ENCODE assay signal across 8 mouse cellular contexts in genomic region chr8:89042560-89043370, GRCm38 (mm10). TPM values are rescaled to one million over a fixed set of nuclear protein-coding genes. Genes with fewer than 3 reads are reported as not detected.
DNase-seq lines count a peak whose midpoint lies in the region; ATAC-seq lines count a peak whose summit lies in the region.

No protein-coding gene starts in this region.

- peak; percentile 13 for DNase-seq in cerebellum, adult 11 months
- DNase-seq in cerebellum, postnatal 36 days, result no peak
- peak; percentile 94 for DNase-seq in embryo, embryonic 9.5 days (ENCODE audit: extremely low spot score)
- DNase-seq in kidney, postnatal 14 days, result peak; percentile 87
- DNase-seq in liver, embryonic 11.5 days (ENCODE audit: low spot score), result peak; percentile 69
- DNase-seq in right cerebral cortex, postnatal 10 days (ENCODE audit: low spot score in 2 of 2), result peak; percentile 92 to 93

- H3K36me3 ChIP-seq in heart, embryonic 15.5 days, result no peaks in the 10 kb centered on the region
- H3K36me3 ChIP-seq in liver, embryonic 11.5 days (ENCODE audit: control insufficient read depth, insufficient read depth, low read length), result no peaks in the 10 kb centered on the region

- under 1% methylated on average over 74 of the region's 80 CpGs for WGBS in heart, embryonic 15.5 days
- WGBS in liver, embryonic 11.5 days, result 1% methylated on average over 74 of the region's 80 CpGs

- H3K4me2 ChIP-seq in heart, embryonic 15.5 days, result peak overlapping the region; percentile 96
- peak overlapping the region; percentile 69 for H3K4me2 ChIP-seq in liver, embryonic 11.5 days

- peaks cover 78% of the 10 kb centered on the region for H3K27me3 ChIP-seq in heart, embryonic 15.5 days
- peaks cover 94% of the 10 kb centered on the region for H3K27me3 ChIP-seq in liver, embryonic 11.5 days (replicated peaks; ENCODE audit: control insufficient read depth, insufficient read depth, low read length)

- peaks cover 53% of the 10 kb centered on the region for H3K4me1 ChIP-seq in heart, embryonic 15.5 days (replicated peaks)
- no peaks in the 10 kb centered on the region; the same call in none of the 2 replicates for H3K4me1 ChIP-seq in liver, embryonic 11.5 days (replicated peaks; ENCODE audit: control insufficient read depth, insufficient read depth, low read length)

- no peaks in the 10 kb centered on the region for H3K9me3 ChIP-seq in heart, embryonic 15.5 days (replicated peaks)
- no peaks in the 10 kb centered on the region for H3K9me3 ChIP-seq in liver, embryonic 11.5 days (ENCODE audit: control insufficient read depth, low read length)

- peak overlapping the region; percentile 63 for H3K9ac ChIP-seq in heart, embryonic 15.5 days
- peak overlapping the region; percentile 60 for H3K9ac ChIP-seq in liver, embryonic 11.5 days (ENCODE audit: low read depth, low read length)

- ATAC-seq in heart, embryonic 15.5 days (replicated peaks; ENCODE audit: insufficient number of reproducible peaks, insufficient read depth, low FRiP score, low read depth), result peak; percentile 69
- ATAC-seq in liver, embryonic 11.5 days (replicated peaks; ENCODE audit: low FRiP score), result peak; percentile 44; the same call in 1 of the 2 replicates
- ATAC-seq in CD4-positive, CD25-positive, alpha-beta regulatory T cell, adult 4 months, result no peak

- H3K4me3 ChIP-seq in heart, embryonic 15.5 days, result peak overlapping the region; percentile 63
- peak overlapping the region; percentile 56 for H3K4me3 ChIP-seq in liver, embryonic 11.5 days (ENCODE audit: low read depth, low read length)

- peak overlapping the region; percentile 77 for H3K27ac ChIP-seq in heart, embryonic 15.5 days
- H3K27ac ChIP-seq in liver, embryonic 11.5 days (ENCODE audit: low read depth, low read length), result peak overlapping the region; percentile 54

RNA-seq across cellular contexts. Expression of gene Sall1, which starts 1.2 kb away (rescaled TPM):
- polyA plus RNA-seq in heart, embryonic 15.5 days (2015; fragmentation: Nextera tagmentation; extraction: Ambion mirVana), result 2.5 and 3.6 TPM in 2 replicates
- polyA plus RNA-seq in liver, embryonic 11.5 days (2014; fragmentation: Nextera tagmentation; extraction: Ambion mirVana), result 2.4 and 2.6 TPM in 2 replicates
- polyA plus RNA-seq in CD4-positive, CD25-positive, alpha-beta regulatory T cell, adult 4 months (2017; shearing (Covaris generic)), result not detected

Comparison
In these comparisons a context has a peak if more than half of its experiments do, and no peak if none do; other contexts are left out.
1. DNase-seq: peak in cerebellum, adult 11 months (single experiment), embryo, embryonic 9.5 days (single experiment), kidney, postnatal 14 days (single experiment), liver, embryonic 11.5 days (single experiment) and right cerebral cortex, postnatal 10 days (2 of 2); none in cerebellum, postnatal 36 days (0 of 2).